Mouse (Mus musculus) heart, adult 11 months (tissue): Measurements from ENCODE around the gene Cep55.
A peak's percentile ranks its signal among the peaks of the same experiment; 100 is the strongest.

Experiments
- DNase-seq: peaks from one replicate; pipeline ENCODE4 v3.0.0; 2022

The Cep55 gene

GRCm38 (mm10) chr19:38054720-38055192, at the start of gene Cep55:
Gene Cep55 (plus strand): TSS chr19:38055011.
- DNase-seq: peak; percentile 99

DNA sequence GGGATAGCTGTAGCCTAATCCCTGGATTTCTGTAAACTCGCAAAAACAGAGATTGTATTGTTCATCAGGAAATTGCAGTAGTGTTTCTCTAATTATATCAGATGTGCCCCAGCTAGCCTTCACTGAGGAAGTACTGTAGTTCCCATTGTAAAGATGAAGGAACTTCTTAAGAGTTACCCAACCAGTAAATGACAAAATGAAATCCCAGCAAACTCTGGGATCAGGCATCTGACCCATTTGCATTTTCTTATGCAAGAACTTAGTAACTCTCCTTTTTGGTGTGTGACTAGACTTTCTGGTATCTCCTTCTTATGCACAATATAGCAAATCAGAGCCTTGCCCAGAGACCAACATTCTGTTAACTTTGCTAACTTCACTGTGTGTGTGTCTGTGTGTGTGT, 43.4 kb upstream of the Cep55 start:
- no peak for DNase-seq

- DNase-seq: peak; percentile 86
Measured at GRCm38 (mm10) chr19:38014443-38014842, 40.4 kb upstream of the Cep55 start.

GRCm38 (mm10) chr19:38015180-38015872, 39.5 kb upstream of the Cep55 start:
- DNase-seq: peak; percentile 98

GRCm38 (mm10) chr19:38015873-38016254, 38.9 kb upstream of the Cep55 start:
- DNase-seq: no peak

DNA sequence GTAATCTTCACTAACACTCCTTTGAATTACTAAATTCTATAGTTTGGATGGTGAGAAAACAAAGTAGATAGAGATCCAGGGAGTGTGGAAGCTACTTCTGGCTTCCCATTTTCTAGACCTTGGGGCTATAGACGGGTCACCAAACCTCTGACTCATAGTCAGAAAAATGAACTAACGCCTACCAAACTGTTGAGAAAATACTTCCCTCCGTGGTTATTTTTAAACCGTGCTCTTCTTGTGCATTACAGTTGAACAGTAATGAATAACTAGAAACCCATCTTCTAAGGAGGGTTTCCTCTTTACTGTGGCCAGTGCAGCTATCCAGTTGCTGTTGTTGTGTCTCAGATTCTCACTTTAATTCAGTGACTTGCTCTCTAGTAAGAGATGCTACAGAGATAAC, 32.1 kb upstream of the Cep55 start:
- peak; percentile 80 for DNase-seq

DNA sequence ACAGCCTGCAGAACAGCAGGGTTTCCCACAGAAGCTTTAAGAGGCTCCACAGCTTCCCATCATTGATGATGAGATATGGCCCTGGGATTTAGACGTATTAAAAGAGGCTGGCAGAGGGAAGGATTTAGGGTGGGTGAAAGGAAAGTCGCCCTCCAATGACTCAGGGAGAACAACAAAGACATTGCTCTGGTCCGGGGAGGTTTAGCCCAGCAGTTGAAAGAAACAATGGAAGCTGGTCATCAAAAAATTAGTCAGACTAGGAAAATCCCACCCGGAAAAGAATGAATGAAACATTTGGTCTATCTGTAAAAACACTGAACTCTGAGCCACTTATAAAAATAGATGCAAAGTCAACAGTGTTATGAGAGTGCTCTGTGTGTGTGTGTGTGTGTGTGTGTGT, 31.2 kb upstream of the Cep55 start:
- DNase-seq: no peak

GRCm38 (mm10) chr19:38025254-38026041, 29.4 kb upstream of the Cep55 start:
- peak; percentile 97 for DNase-seq

- DNase-seq: peak; percentile 94
Measured at GRCm38 (mm10) chr19:38026211-38026624, 28.6 kb upstream of the Cep55 start.

DNA sequence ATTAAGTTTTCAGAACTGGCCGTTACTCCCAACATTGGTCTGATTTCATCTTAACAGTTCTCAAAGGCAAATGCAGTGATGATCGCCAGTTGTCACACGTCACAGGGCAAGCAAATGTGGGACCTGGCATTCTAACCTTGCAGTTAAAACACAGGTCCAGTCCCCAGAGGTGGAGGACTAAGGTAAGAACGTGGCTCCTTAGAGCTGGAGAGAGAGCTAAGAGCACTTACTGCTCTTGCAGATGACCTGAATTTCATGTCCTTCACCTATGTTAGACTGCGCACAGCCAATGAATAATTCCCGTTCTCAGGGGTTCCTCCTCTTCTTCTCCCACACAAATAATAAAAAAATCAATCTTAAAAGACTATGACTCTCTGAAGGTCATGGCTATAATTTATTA, 27.4 kb upstream of the Cep55 start:
- DNase-seq: no peak

DNA sequence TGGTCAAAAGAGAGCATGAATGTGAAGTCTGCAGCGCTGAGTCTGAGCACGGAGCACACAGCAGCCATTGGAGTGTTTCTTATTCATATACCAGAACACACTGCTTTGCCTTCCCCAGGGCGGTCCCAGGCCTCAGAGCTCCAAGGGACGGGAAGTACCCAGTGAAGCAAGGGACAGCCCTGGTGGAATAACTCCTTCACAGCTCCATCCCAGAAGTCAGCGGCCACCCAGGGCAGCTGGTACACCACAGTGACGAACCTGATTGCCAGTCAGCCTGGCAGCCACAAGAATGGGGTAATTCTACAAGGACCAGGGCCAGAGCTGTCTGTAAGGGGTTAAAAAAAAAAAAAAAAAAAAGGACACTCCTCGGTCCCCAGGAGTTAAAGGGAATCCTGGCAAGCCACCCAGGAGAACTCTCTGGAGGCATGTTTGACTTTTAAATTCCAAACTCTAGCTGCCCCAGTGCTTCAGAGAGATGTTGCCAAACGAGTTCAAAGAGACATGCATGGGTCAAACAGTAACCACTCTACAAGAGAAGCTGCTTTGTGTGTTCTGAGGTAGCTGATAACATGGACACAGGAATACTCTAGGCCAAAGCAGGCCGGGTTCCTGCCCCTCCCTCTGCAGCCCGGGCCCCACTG, 26.8 kb upstream of the Cep55 start:
- peak; percentile 95 for DNase-seq

DNA sequence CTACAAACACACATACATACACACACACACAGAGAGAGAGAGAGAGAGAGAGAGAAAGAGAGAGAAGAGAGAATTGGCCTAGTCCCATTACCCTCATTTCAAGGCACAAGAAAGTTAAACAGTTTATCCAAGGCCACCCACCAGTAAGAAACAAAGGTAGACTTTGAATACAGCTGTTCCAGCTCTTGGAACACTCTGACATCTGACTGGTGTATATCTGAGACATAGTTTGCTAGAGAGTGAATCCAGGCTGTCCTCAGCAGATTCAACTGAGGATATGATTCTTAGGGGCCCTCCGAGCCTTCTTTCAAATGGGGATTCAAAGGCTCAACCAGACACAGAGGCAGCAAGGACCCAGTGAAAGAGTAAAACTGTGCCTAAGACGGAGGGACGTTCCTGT, 25.5 kb upstream of the Cep55 start:
- DNase-seq: no peak

GRCm38 (mm10) chr19:38029871-38030270, 24.9 kb upstream of the Cep55 start:
- no peak for DNase-seq

GRCm38 (mm10) chr19:38030673-38031137, 24.1 kb upstream of the Cep55 start:
- peak; percentile 97 for DNase-seq

DNA sequence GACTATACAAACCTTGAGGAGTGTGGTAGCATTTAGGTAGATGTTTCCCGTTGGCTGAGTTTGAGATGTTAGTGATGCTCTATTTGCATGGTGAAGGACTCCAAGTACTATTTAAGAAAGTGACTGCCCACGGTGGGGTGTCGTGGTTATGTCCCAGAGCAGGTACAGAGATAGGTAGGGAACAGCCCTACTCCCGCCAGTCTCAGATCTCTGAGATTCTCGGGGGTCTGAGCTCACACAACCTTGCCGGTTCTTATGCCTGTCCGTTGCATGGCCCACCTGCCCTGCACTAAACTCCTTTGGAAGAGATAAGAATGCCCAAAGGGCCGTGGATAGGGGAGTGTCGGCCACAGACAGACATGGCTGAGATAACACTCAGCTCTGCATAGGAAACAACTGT, 23.7 kb upstream of the Cep55 start:
- no peak for DNase-seq

DNA sequence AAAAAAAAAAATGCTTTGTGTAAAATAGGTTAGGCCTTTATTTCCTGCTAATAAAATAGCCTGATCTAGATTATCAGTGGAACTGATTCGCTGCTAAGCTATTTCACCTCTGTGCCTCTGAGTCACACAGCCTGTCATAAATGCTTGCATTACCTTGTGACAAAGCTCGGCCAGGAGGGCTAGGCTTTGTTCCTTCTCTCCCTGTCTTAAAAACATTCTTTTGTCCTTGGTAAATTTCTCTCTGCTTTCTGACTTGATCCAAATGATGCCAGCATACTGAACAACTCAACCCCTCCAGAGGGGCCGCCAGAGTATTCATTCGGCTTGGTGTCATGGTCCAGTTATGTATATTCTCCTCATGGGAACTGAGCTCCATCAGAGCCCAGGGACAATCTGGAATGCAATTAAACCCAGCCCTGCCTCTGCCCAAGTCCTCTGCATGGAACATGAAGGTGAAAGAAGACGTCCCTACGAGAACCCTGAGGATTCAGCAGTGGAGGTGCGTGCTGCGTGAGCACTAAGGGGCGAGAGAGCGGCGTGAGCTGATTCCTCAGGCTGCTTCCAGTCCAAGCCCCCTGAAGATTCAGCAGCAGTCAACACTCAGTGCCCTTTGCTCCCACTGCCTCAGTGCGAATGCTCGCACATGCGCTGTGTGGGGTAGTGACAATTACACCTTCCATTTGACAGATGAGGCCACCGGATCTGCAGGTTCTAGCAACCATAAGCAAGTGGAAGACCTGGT, 21.6 kb upstream of the Cep55 start:
- no peak for DNase-seq

DNA sequence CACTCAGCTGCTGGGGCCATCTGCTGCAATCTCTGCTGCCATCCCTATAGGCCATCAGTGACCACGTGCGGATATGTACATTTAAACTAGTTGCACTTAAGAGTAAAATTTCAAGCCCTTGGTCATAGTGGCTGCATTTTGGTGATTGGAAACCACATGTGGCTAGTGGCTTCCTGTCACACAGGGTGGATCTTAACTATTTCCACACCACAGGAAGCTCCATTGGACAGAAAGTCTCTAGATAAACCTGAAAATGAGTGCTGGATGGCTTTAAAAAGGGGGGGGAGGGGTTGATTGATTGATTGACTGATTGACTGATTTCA, 21.1 kb upstream of the Cep55 start:
- DNase-seq: no peak

DNA sequence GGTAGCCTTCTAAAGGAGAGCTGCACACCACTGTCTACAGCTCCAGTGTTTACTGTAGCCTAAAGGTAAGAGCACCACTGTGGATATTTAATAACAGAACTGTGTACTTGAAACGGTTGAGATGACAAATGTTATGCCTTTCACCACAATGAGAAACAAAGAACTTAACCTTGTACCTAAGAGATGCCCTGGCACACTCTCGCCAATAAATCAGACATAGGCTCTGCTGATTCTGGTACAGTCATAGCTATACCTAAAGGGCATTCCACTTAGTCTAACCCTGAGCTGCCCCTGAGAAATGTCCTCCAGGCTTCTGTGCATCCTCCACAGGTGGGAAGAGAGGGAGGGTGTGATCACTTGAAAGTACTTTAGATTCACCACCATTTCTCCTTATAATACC, 20.1 kb upstream of the Cep55 start:
- no peak for DNase-seq

GRCm38 (mm10) chr19:38035766-38036165, 19.0 kb upstream of the Cep55 start:
- DNase-seq: no peak

- DNase-seq: peak; percentile 93
Measured at GRCm38 (mm10) chr19:38038267-38038666, 16.5 kb upstream of the Cep55 start.

DNA sequence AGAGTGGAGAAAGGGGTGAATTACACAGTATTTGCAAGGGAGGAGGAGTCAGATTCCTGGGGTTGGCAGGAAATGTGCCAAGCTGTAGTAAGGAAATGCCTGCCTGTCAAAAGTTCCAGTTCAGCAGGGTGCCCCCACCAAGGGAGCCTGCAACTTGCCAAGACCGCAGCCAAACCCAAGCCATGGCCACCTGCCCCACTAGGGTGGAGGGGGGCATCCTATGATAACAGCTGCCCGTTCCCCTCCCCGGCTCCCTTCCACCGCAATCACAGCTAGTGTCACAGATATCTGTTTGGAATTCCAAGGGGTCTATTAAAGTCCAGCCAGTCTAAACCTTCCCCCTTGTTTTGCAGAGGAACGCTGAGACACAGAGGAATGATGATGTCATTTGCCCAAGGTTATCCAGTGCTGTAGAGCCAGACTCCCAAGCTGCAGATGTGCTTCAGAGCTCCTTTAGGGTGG, 12.5 kb upstream of the Cep55 start:
- peak; percentile 95 for DNase-seq

DNA sequence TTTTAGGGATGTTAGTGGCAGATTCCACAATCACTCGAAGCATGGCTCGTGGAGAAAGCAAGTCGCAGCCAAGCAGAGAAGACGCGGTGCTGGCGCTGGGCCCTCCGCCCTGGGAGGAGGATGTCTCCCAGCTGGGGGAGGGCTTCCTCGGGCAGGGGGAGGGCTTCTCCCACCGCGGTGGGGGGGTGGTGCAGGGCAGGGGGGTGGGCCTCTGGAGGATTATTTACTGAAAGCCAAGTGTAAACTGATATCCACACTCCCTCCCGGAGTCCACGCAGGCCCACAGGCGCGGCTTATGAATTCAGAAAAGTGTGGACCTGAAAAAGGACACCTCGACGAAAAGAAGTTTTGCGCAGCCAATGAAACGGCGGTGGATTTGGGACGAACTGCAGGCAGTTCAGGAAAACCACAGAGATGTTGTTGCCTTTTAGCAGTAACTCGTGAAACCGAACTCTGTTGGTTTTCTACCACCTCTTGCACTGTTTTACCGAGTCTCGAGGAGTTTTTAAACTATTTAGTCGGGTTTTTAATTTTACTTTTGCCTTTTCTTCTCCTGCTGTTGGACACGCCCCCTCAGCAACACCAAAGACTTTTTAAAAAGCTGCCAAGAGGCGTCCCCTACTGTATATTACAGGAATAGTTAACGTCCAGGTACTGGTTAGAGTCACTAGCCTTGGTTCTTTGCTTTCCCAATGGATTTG, 11.4 kb upstream of the Cep55 start, which contains the start of gene Myof:
Gene Myof (minus strand): TSS at position 297 of the 701 bp plus-strand sequence.
- DNase-seq: peak; percentile 97
